Mouse (Mus musculus): ENCODE measurements around the gene Zfp276.
"Not testable (repeated sequence)": the region's sequence is repeated elsewhere in the genome, so short reads cannot be mapped to it uniquely, and the experiment has no call there.

Gene Zfp276

GRCm38 (mm10) chr8:123254099-123254885 is at the start of gene Zfp276, which contains the start of gene Vps9d1:
Gene Zfp276, plus strand, starts transcription at chr8:123254195.
Gene Vps9d1, minus strand, starts transcription at chr8:123254348.
- peak; percentile 68 for DNase-seq

- no peak for DNase-seq
Observed at GRCm38 (mm10) chr8:123211876-123212275, 42.1 kb upstream of the Zfp276 start.

GRCm38 (mm10) chr8:123212321-123213117 is 41.5 kb upstream of the Zfp276 start, which contains the start of the genes Chmp1a and Spata33:
Gene Chmp1a, minus strand, starts transcription at chr8:123212763.
Gene Spata33, plus strand, starts transcription at chr8:123212832.
- DNase-seq, result peak; percentile 78 to 84

GRCm38 (mm10) chr8:123213118-123213772 is 40.8 kb upstream of the Zfp276 start:
- DNase-seq, result no peak

- no peak for DNase-seq
Observed at GRCm38 (mm10) chr8:123215430-123215829, 38.6 kb upstream of the Zfp276 start.

GRCm38 (mm10) chr8:123220917-123221316 is 33.1 kb upstream of the Zfp276 start:
- no peak for DNase-seq

GRCm38 (mm10) chr8:123224278-123225266 is 29.4 kb upstream of the Zfp276 start, which contains the start of gene Cdk10:
Gene Cdk10, plus strand, starts transcription at chr8:123224842.
- DNase-seq, result peak; percentile 79 to 83

- DNase-seq, result no peak
Observed at GRCm38 (mm10) chr8:123228416-123228815, 25.6 kb upstream of the Zfp276 start.

- not testable (repeated sequence) for DNase-seq
Observed at GRCm38 (mm10) chr8:123230326-123230725, 23.7 kb upstream of the Zfp276 start.

- DNase-seq, result no peak
Observed at GRCm38 (mm10) chr8:123231742-123232141, 22.3 kb upstream of the Zfp276 start.

- DNase-seq, result no peak
Observed at GRCm38 (mm10) chr8:123232553-123232952, 21.4 kb upstream of the Zfp276 start.

- DNase-seq, result no peak
Observed at GRCm38 (mm10) chr8:123233300-123233699, 20.7 kb upstream of the Zfp276 start.

- no peak for DNase-seq
Observed at GRCm38 (mm10) chr8:123233760-123234159, 20.2 kb upstream of the Zfp276 start.

GRCm38 (mm10) chr8:123234918-123235519 is 19.0 kb upstream of the Zfp276 start:
- DNase-seq, result peak in 1 of 2 experiments; percentile 22

- DNase-seq, result peak; percentile 90 to 91
Observed at GRCm38 (mm10) chr8:123235520-123236497, 18.2 kb upstream of the Zfp276 start, which contains the start of gene Spata2l. Gene Spata2l, minus strand, starts transcription at chr8:123236233.

- no peak for DNase-seq
Observed at GRCm38 (mm10) chr8:123239398-123239797, 14.6 kb upstream of the Zfp276 start.

GRCm38 (mm10) chr8:123242107-123242923 is 11.7 kb upstream of the Zfp276 start:
- no peak for DNase-seq

- DNase-seq, result no peak
Observed at GRCm38 (mm10) chr8:123243053-123243452, 10.9 kb upstream of the Zfp276 start.

GRCm38 (mm10) chr8:123244382-123244781 is 9.6 kb upstream of the Zfp276 start:
- DNase-seq, result no peak
